Mouse (Mus musculus): ENCODE data around the gene Olfr811.

The Olfr811 gene

DNA sequence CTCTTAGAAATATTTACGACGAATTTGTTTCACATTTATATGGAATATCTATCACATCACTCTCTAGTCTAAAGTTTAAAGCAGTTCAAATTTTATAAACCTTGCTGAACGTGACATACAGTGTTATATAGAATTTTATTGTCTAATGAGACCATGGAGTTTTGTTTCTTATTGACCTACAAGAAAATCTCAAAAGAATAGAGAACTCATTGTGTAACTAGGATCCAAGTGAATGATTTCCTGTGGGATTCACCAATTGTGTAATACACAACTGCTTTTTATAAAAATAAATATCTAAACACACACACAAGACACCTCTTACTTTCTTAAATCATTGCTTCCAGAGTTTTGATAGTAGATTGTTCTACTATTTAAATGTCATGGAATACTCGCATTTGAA, at the start of gene Olfr811:
TSS of gene Olfr811 (minus strand) at position 101 of the 400 bp plus-strand sequence.
- no peak for DNase-seq

DNA sequence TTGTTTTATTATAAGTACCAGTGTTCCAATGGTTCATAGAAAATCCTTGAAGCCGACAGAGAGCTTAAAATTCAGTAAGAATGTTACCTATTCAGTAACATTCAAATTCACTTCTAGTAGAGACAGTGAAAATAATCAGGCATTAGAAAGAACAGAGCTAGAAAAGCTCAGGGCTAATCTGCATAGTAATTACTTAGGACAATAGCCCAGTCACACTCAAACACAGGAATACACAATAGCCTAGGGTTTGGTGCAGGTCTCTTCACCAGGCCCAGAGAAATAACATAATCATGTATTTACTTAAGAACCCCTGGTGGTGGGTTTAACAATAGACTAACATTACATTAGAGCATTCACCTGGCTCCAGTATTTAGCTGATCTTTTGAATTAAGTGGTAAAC, 43.1 kb upstream of the Olfr811 start:
- DNase-seq = no peak

DNA sequence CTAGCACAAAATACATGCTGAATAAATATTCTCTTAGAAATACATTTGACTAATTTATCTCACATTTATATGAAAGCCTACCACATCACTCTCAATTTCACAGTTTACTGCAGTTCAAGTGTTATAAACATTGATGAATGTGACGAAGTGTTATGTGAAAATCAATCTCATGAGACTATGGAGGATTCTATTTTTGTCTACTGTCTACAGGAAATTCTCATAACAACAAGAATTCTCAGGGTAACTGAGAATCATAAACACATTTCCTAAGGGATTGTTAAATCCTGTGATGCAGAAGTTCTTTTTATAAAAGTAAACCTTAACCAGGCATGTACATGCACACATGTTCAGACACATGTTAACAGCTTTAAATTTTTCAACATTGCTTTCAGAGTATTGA, 41.8 kb upstream of the Olfr811 start, which contains the start of gene Olfr812:
TSS of gene Olfr812 (minus strand) at position 101 of the 400 bp plus-strand sequence.
- no peak for DNase-seq

DNA sequence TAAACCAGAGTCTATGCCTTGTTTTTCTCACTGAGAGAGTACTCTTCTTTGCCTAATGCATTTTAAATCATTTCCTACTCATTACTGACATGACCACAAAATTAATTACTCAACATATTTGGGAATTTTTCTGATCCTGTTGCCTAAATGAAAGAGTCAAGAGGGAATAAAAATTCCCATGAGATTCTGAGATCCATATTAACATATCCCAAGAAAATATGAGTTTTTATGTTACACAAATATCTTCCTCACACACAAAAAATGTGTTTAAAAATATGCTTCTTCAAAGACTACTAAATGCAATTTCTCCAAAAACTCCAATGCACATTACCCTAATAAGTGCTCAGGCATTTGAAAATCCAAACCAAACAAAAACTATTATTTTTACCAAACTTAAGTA, 9.4 kb downstream of the Olfr811 start, which contains the start of gene Olfr810:
TSS of gene Olfr810 (minus strand) at position 101 of the 400 bp plus-strand sequence.
- DNase-seq = no peak

DNA sequence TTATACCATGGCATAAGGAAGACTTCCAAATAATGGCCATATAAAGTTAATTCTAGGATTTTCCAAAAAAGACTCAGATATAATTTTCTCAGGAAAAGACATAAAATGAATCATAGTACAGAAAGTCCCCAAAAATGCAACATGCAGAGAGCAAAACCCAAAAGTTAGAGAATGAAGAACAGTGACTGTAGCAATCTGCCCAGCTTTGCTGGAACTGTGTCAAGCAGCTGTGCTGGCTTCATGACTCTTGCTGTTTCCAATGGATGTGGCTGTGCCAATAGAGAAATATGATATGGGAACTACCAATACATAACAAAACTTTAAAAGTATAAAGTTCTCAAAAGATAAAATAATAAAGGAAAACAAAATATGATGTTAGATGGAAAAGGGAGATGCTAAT, 26.1 kb downstream of the Olfr811 start:
- peak; percentile 69 for DNase-seq

DNA sequence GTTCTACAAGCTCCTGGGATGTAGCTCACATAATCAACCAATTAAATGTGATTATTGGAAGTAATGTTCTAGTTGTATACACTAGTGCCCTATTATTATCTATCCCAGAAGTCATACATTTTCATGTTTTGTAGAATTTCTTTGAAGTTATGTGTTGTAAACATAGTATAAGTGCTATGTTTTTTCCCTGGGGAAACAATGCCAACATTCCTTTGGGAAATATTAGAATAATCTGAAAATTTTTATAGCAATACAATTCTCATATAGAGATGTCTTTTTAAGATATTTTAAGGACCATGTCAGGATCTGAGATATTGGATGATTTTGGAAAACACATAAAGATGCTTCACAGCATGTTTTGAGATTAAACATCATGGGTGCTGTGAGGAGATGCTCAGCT, 29.9 kb downstream of the Olfr811 start, which contains the start of gene Olfr809:
TSS of gene Olfr809 (plus strand) at position 301 of the 400 bp plus-strand sequence.
- no peak for DNase-seq

DNA sequence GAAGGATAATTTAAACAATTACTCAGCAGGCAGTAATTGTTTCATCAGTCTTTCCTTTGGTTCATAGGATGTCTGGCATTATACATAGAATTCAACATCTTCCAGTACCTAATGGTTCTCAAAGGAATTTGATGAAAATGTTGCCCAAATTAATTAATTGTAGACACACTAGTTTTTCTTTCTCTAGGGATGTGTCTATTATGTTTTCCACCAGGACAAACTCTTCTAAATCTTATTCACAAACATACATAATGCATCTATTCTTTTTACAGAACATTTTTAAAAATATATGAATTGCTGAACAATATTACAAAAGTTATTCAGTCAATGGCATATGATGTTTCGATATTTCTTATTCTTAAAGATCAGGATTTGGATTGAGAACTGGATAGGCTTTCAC, 39.0 kb downstream of the Olfr811 start, which contains the start of gene Olfr808:
TSS of gene Olfr808 (plus strand) at position 301 of the 400 bp plus-strand sequence.
- no peak for DNase-seq

DNA sequence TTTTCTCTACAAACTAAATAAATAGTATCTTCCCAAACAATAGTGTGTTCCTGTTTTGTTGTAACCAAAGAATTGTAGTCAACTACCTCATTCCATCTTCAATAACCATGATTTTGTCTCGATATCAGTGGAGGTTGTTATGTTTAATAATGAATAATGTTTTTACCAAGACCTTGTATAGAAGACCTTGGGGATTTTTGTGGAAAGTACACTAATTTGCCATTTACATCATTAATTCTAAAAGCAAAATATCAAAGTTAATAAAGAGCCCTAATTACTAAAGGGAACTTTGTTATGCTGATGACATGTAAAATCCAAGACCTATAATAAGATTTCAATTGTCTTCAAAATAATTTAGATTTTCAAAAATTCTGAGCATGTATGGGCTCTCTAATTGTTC, 46.5 kb downstream of the Olfr811 start, which contains the start of gene Olfr807:
TSS of gene Olfr807 (minus strand) at position 101 of the 400 bp plus-strand sequence.
- no peak for DNase-seq

Measured in heart, adult 11 months (tissue).